Mouse (Mus musculus) neural tube, embryonic 11.5 days (tissue): ENCODE data around the gene Camk1g. TPM values are rescaled to one million over a fixed set of nuclear protein-coding genes. Genes with fewer than 3 reads are reported as not detected.

Experiments used
- polyA plus RNA-seq: library from polyadenylated mRNA; unstranded; fragments of >200 nt; fragmentation: Nextera tagmentation; extraction: Ambion mirVana; gene quantifications from 2 replicates; pipeline ENCODE4 v1.2.1, GENCODE M21; 2014

Gene Camk1g
- polyA plus RNA-seq, 1 experiment from 2014 or later = 13.3 TPM

Other genes starting within 250 kb of the Camk1g start
- gene Diexf, start 240.0 kb downstream of the Camk1g start, polyA plus RNA-seq = 10.8 and 11.3 TPM in 2 replicates
- 5.4 and 5.5 TPM in 2 replicates for gene Irf6, start 217.2 kb downstream of the Camk1g start, polyA plus RNA-seq
- gene A130010J15Rik, start 202.3 kb downstream of the Camk1g start, polyA plus RNA-seq = 16.6 and 17.2 TPM in 2 replicates
- gene Traf3ip3, start 168.6 kb downstream of the Camk1g start, polyA plus RNA-seq = 1.6 and 2.6 TPM in 2 replicates
- gene Lamb3, start 162.6 kb downstream of the Camk1g start, polyA plus RNA-seq = 0.09 and 0.62 TPM in 2 replicates
- gene Hsd11b1, start 106.2 kb downstream of the Camk1g start, polyA plus RNA-seq = not detected in 2 replicates
- gene G0s2, start 97.1 kb downstream of the Camk1g start, polyA plus RNA-seq = 7.4 and 7.9 TPM in 2 replicates